Mouse (Mus musculus): ENCODE data around the gene Gpr135. TPM values are rescaled to one million over a fixed set of nuclear protein-coding genes. Genes with fewer than 3 reads are reported as not detected.

Gene Gpr135
- total and polyA plus RNA-seq, 3 experiments: 0.19 to 0.92 TPM; not detected in 1

- no peak for DNase-seq (ENCODE audit: low read depth, low spot score)
- no peak overlapping the region for H3K4me3 ChIP-seq (ENCODE audit: control insufficient read depth in 1 of 2, insufficient read depth in 1 of 2, low read depth in 2 of 2, low read length in 2 of 2)
- H3K36me3 ChIP-seq (ENCODE audit: control insufficient read depth in 1 of 2, insufficient read depth in 2 of 2, low read length in 2 of 2): no peaks in the 10 kb centered on the region; a peak in 1 of 4 replicates
- H3K9ac ChIP-seq (ENCODE audit: control insufficient read depth, low read depth, low read length, poor library complexity, severe bottlenecking): no peak overlapping the region
- H3K27ac ChIP-seq (ENCODE audit: control insufficient read depth, low read depth, low read length): no peak overlapping the region
- no peak for TF ChIP-seq MAZ (IDR thresholded peaks at IDR 0.05; ENCODE audit: low read depth, low read length)
- no peak for TF ChIP-seq ZMIZ1 (IDR thresholded peaks at IDR 0.05; ENCODE audit: low read depth, low read length)
- TF ChIP-seq UBTF (IDR thresholded peaks at IDR 0.05; ENCODE audit: borderline replicate concordance, insufficient read depth, low read depth, low read length): no peak
- no peak for TF ChIP-seq ELF1 (IDR thresholded peaks at IDR 0.05; ENCODE audit: low read depth, low read length)
- no peak for TF ChIP-seq E2F4 (IDR thresholded peaks at IDR 0.05; ENCODE audit: borderline replicate concordance, low read depth, low read length)
- H3K9me3 ChIP-seq (replicated peaks; ENCODE audit: insufficient read depth, low read length): no peaks in the 10 kb centered on the region; the same call in 1 of the 2 replicates
- no peaks in the 10 kb centered on the region for H3K79me2 ChIP-seq (ENCODE audit: control insufficient read depth, insufficient read depth, low read length, poor library complexity)
- H3K27me3 ChIP-seq (ENCODE audit: control insufficient read depth in 1 of 2, insufficient read depth in 2 of 2, low read length in 2 of 2): no peaks in the 10 kb centered on the region
- no peaks in the 10 kb centered on the region; a peak in 1 of 4 replicates for H3K4me1 ChIP-seq (ENCODE audit: control insufficient read depth in 1 of 2, insufficient read depth in 2 of 2, low read length in 2 of 2)
These were observed 49.4 kb downstream of the Gpr135 start for GRCm38 (mm10) chr12:72021543-72021942.

- no peak for TF ChIP-seq TAL1 (IDR thresholded peaks at IDR 0.05; ENCODE audit: low read length)
- TF ChIP-seq BHLHE40 (IDR thresholded peaks at IDR 0.05; ENCODE audit: borderline replicate concordance, low read depth, low read length): no peak
- no peak for TF ChIP-seq UBTF (IDR thresholded peaks at IDR 0.05; ENCODE audit: borderline replicate concordance, insufficient read depth, low read depth, low read length)
- TF ChIP-seq ZMIZ1 (IDR thresholded peaks at IDR 0.05; ENCODE audit: low read depth, low read length): no peak
- TF ChIP-seq ZNF384 (IDR thresholded peaks at IDR 0.05; ENCODE audit: low read depth, low read length): no peak
- no peak for TF ChIP-seq JUND (IDR thresholded peaks at IDR 0.05; ENCODE audit: low read depth, low read length)
- TF ChIP-seq MXI1 (IDR thresholded peaks at IDR 0.05; ENCODE audit: low read depth, low read length): no peak
- TF ChIP-seq RAD21 (IDR thresholded peaks at IDR 0.05; ENCODE audit: low read depth, low read length): no peak
- TF ChIP-seq GABPA (IDR thresholded peaks at IDR 0.05; ENCODE audit: low read depth, low read length): no peak
- TF ChIP-seq ETS1 (IDR thresholded peaks at IDR 0.05; ENCODE audit: low read depth, low read length): no peak
- no peak for TF ChIP-seq KAT2A (conservative IDR thresholded peaks at IDR 0.05; ENCODE audit: low read depth, low read length)
- TF ChIP-seq MAX (IDR thresholded peaks at IDR 0.05; ENCODE audit: low read length): no peak
- no peak for TF ChIP-seq GATA1 (IDR thresholded peaks at IDR 0.05; ENCODE audit: low read depth, low read length)
- no peak for TF ChIP-seq MAZ (IDR thresholded peaks at IDR 0.05; ENCODE audit: low read depth, low read length)
- TF ChIP-seq ZKSCAN1 (IDR thresholded peaks at IDR 0.05; ENCODE audit: low read depth, low read length): no peak
- no peak for TF ChIP-seq NELFE (IDR thresholded peaks at IDR 0.05; ENCODE audit: low read depth, low read length)
- no peak for TF ChIP-seq POLR2AphosphoS5 (IDR thresholded peaks at IDR 0.05; ENCODE audit: borderline replicate concordance, low read depth, low read length)
- no peaks in the 10 kb centered on the region; a peak in 1 of 4 replicates for H3K36me3 ChIP-seq (ENCODE audit: control insufficient read depth in 1 of 2, insufficient read depth in 2 of 2, low read length in 2 of 2)
- no peak for DNase-seq (ENCODE audit: low read depth, low spot score)
- no peak overlapping the region for H3K27ac ChIP-seq (ENCODE audit: control insufficient read depth, low read depth, low read length)
- H3K4me3 ChIP-seq (ENCODE audit: control insufficient read depth in 1 of 2, insufficient read depth in 1 of 2, low read depth in 2 of 2, low read length in 2 of 2): no peak overlapping the region
- H3K79me2 ChIP-seq (ENCODE audit: control insufficient read depth, insufficient read depth, low read length, poor library complexity): no peaks in the 10 kb centered on the region
- no peaks in the 10 kb centered on the region; the same call in 1 of the 2 replicates for H3K9me3 ChIP-seq (replicated peaks; ENCODE audit: insufficient read depth, low read length)
- H3K27me3 ChIP-seq (ENCODE audit: control insufficient read depth in 1 of 2, insufficient read depth in 2 of 2, low read length in 2 of 2): no peaks in the 10 kb centered on the region
- H3K9ac ChIP-seq (ENCODE audit: control insufficient read depth, low read depth, low read length, poor library complexity, severe bottlenecking): no peak overlapping the region
- no peaks in the 10 kb centered on the region; a peak in 1 of 4 replicates for H3K4me1 ChIP-seq (ENCODE audit: control insufficient read depth in 1 of 2, insufficient read depth in 2 of 2, low read length in 2 of 2)
These were observed 50.6 kb downstream of the Gpr135 start for GRCm38 (mm10) chr12:72020285-72020684.

Other genes starting within 250 kb of the Gpr135 start
- gene Daam1, start 240.0 kb downstream of the Gpr135 start, total RNA-seq (2012; rRNA removed): 8.6 and 9.2 TPM in 2 replicates
- 10 to 100 TPM in 1 of 2 experiments, not detected in 1; 12.0 TPM for gene Daam1, start 240.0 kb downstream of the Gpr135 start, polyA plus RNA-seq (2012; ENCODE audit: insufficient read depth in 1 of 2, insufficient read length in 2 of 2, low read depth in 1 of 2, low replicate concordance in 2 of 2, missing spikeins in 1 of 2)
- gene L3hypdh, start 14.3 kb upstream of the Gpr135 start, total RNA-seq (2012; rRNA removed): 2.5 and 5.2 TPM in 2 replicates
- 1 to 10 TPM in 1 of 2 experiments, not detected in 1; 9.3 TPM for gene L3hypdh, start 14.3 kb upstream of the Gpr135 start, polyA plus RNA-seq (2012; ENCODE audit: insufficient read depth in 1 of 2, insufficient read length in 2 of 2, low read depth in 1 of 2, low replicate concordance in 2 of 2, missing spikeins in 1 of 2)
- 14.6 and 14.9 TPM in 2 replicates for gene Jkamp, start 14.5 kb upstream of the Gpr135 start, total RNA-seq (2012; rRNA removed)
- 10 to 100 TPM in 1 of 2 experiments, not detected in 1; 25.0 TPM for gene Jkamp, start 14.5 kb upstream of the Gpr135 start, polyA plus RNA-seq (2012; ENCODE audit: insufficient read depth in 1 of 2, insufficient read length in 2 of 2, low read depth in 1 of 2, low replicate concordance in 2 of 2, missing spikeins in 1 of 2)
- not detected in 2 replicates for gene Ccdc175, start 113.9 kb upstream of the Gpr135 start, total RNA-seq (2012; rRNA removed)
- gene Ccdc175, start 113.9 kb upstream of the Gpr135 start, polyA plus RNA-seq (2012; ENCODE audit: insufficient read depth in 1 of 2, insufficient read length in 2 of 2, low read depth in 1 of 2, low replicate concordance in 2 of 2, missing spikeins in 1 of 2): not detected

Data from MEL (cell line).